Mouse (Mus musculus): ENCODE measurements around the gene Tmc8. TPM values are rescaled to one million over a fixed set of nuclear protein-coding genes. Genes with fewer than 3 reads are reported as not detected.
A peak's percentile ranks its signal among the peaks of the same experiment; 100 is the strongest.
"Not testable (repeated sequence)": the region's sequence is repeated elsewhere in the genome, so short reads cannot be mapped to it uniquely, and the experiment has no call there.

Tmc8 gene
- polyA plus RNA-seq, 1 experiment = 39.5 TPM

GRCm38 (mm10) chr11:117832086-117832969, 50.5 kb downstream of the Tmc8 start:
- H3K9me3 ChIP-seq (ENCODE audit: control insufficient read depth, low read length) = no peaks in the 10 kb centered on the region
- peaks cover 28% of the 10 kb centered on the region for H3K36me3 ChIP-seq (ENCODE audit: control insufficient read depth)
- TF ChIP-seq TAL1 (IDR thresholded peaks at IDR 0.05; ENCODE audit: low read length) (no peak), GATA1 (IDR thresholded peaks at IDR 0.05; ENCODE audit: low read length) (no peak)
- H3K4me1 ChIP-seq (ENCODE audit: control insufficient read depth) = peaks cover 93% of the 10 kb centered on the region
- H3K27me3 ChIP-seq (ENCODE audit: control insufficient read depth) = no peaks in the 10 kb centered on the region
- H3K4me3 ChIP-seq (replicated peaks) = peak overlapping the region; percentile 76

- H3K27me3 ChIP-seq (ENCODE audit: control insufficient read depth); H3K4me3 ChIP-seq (replicated peaks); H3K9me3 ChIP-seq (ENCODE audit: control insufficient read depth, low read length): not testable (repeated sequence)
- H3K36me3 ChIP-seq (ENCODE audit: control insufficient read depth) = peaks cover 27% of the 10 kb centered on the region
- peaks cover 92% of the 10 kb centered on the region for H3K4me1 ChIP-seq (ENCODE audit: control insufficient read depth)
Measured at GRCm38 (mm10) chr11:117833509-117833908, 51.6 kb downstream of the Tmc8 start.

- Histone ChIP-seq H3K36me3 (ENCODE audit: control insufficient read depth) (peaks cover 27% of the 10 kb centered on the region), H3K4me3 (replicated peaks) (no peak overlapping the region), H3K9me3 (ENCODE audit: control insufficient read depth, low read length) (no peaks in the 10 kb centered on the region), H3K4me1 (ENCODE audit: control insufficient read depth) (peaks cover 92% of the 10 kb centered on the region), H3K27me3 (ENCODE audit: control insufficient read depth) (no peaks in the 10 kb centered on the region)
- TF ChIP-seq TAL1 (IDR thresholded peaks at IDR 0.05; ENCODE audit: low read length) (no peak), GATA1 (IDR thresholded peaks at IDR 0.05; ENCODE audit: low read length) (no peak)
Measured at GRCm38 (mm10) chr11:117834086-117834485, 52.2 kb downstream of the Tmc8 start.

GRCm38 (mm10) chr11:117836306-117836705, 54.4 kb downstream of the Tmc8 start:
- Histone ChIP-seq H3K4me3 (replicated peaks) (peak overlapping the region; percentile 37), H3K4me1 (ENCODE audit: control insufficient read depth) (peaks cover 92% of the 10 kb centered on the region)

GRCm38 (mm10) chr11:117838572-117838971, 56.7 kb downstream of the Tmc8 start:
- H3K27me3 ChIP-seq (ENCODE audit: control insufficient read depth) = no peaks in the 10 kb centered on the region
- no peaks in the 10 kb centered on the region for H3K9me3 ChIP-seq (ENCODE audit: control insufficient read depth, low read length)
- TF ChIP-seq TAL1 (IDR thresholded peaks at IDR 0.05; ENCODE audit: low read length) (peak; percentile 54), GATA1 (IDR thresholded peaks at IDR 0.05; ENCODE audit: low read length) (no peak)
- H3K4me1 ChIP-seq (ENCODE audit: control insufficient read depth) = peaks cover 87% of the 10 kb centered on the region
- H3K36me3 ChIP-seq (ENCODE audit: control insufficient read depth) = peaks cover 8% of the 10 kb centered on the region
- H3K4me3 ChIP-seq (replicated peaks) = peak overlapping the region; percentile 19

More at GRCm38 (mm10) chr11:117836306-117836705, 54.4 kb downstream of the Tmc8 start:
- H3K27me3 ChIP-seq (ENCODE audit: control insufficient read depth) = no peaks in the 10 kb centered on the region
- TF ChIP-seq TAL1 (IDR thresholded peaks at IDR 0.05; ENCODE audit: low read length) (no peak), GATA1 (IDR thresholded peaks at IDR 0.05; ENCODE audit: low read length) (no peak)
- H3K36me3 ChIP-seq (ENCODE audit: control insufficient read depth) = peaks cover 13% of the 10 kb centered on the region
- no peaks in the 10 kb centered on the region for H3K9me3 ChIP-seq (ENCODE audit: control insufficient read depth, low read length)

GRCm38 (mm10) chr11:117839021-117839420, 57.1 kb downstream of the Tmc8 start:
- no peaks in the 10 kb centered on the region for H3K27me3 ChIP-seq (ENCODE audit: control insufficient read depth)
- no peak for TF ChIP-seq GATA1 (IDR thresholded peaks at IDR 0.05; ENCODE audit: low read length)
- TF ChIP-seq TAL1 (IDR thresholded peaks at IDR 0.05; ENCODE audit: low read length) = no peak
- peaks cover 8% of the 10 kb centered on the region for H3K36me3 ChIP-seq (ENCODE audit: control insufficient read depth)
- H3K4me1 ChIP-seq (ENCODE audit: control insufficient read depth) = peaks cover 84% of the 10 kb centered on the region
- no peaks in the 10 kb centered on the region for H3K9me3 ChIP-seq (ENCODE audit: control insufficient read depth, low read length)
- H3K4me3 ChIP-seq (replicated peaks) = peak overlapping the region; percentile 19

- no peaks in the 10 kb centered on the region for H3K27me3 ChIP-seq (ENCODE audit: control insufficient read depth)
- peaks cover 70% of the 10 kb centered on the region for H3K4me1 ChIP-seq (ENCODE audit: control insufficient read depth)
Measured at GRCm38 (mm10) chr11:117840910-117841309, 59.0 kb downstream of the Tmc8 start.

More at GRCm38 (mm10) chr11:117840910-117841309, 59.0 kb downstream of the Tmc8 start:
- Histone ChIP-seq H3K36me3 (ENCODE audit: control insufficient read depth) (peaks cover 2% of the 10 kb centered on the region), H3K4me3 (replicated peaks) (no peak overlapping the region), H3K9me3 (ENCODE audit: control insufficient read depth, low read length) (no peaks in the 10 kb centered on the region)
- no peak for TF ChIP-seq GATA1 (IDR thresholded peaks at IDR 0.05; ENCODE audit: low read length)
- TF ChIP-seq TAL1 (IDR thresholded peaks at IDR 0.05; ENCODE audit: low read length) = no peak

Other genes with a start within 250 kb of the Tmc8 start
- gene Tnrc6c, start 127.8 kb upstream of the Tmc8 start, polyA plus RNA-seq (2012) = 0.71 and 0.76 TPM in 2 replicates
- gene Tmc6, start 122 bp downstream of the Tmc8 start, polyA plus RNA-seq (2012) = 61.5 and 62.4 TPM in 2 replicates
- 202 and 213 TPM in 2 replicates for gene 6030468B19Rik, start 15.6 kb downstream of the Tmc8 start, polyA plus RNA-seq (2012)
- gene Gm20708, start 27.6 kb downstream of the Tmc8 start, polyA plus RNA-seq (2012) = 0.16 TPM in 2 replicates
- 7.2 and 10.2 TPM in 2 replicates for gene Syngr2, start 27.6 kb downstream of the Tmc8 start, polyA plus RNA-seq (2012)
- gene Afmid, start 43.8 kb downstream of the Tmc8 start, polyA plus RNA-seq (2012) = 0.41 and 2.3 TPM in 2 replicates
- 17.8 and 29.7 TPM in 2 replicates for gene Tk1, start 44.0 kb downstream of the Tmc8 start, polyA plus RNA-seq (2012)
- 47.2 and 54.9 TPM in 2 replicates for gene Birc5, start 67.2 kb downstream of the Tmc8 start, polyA plus RNA-seq (2012)
- gene Tmem235, start 78.7 kb downstream of the Tmc8 start, polyA plus RNA-seq (2012) = not detected in 2 replicates
- 0.13 TPM in 1 of 2 replicates, not detected in the other for gene Tha1, start 91.4 kb downstream of the Tmc8 start, polyA plus RNA-seq (2012)
- gene Socs3, start 188.0 kb downstream of the Tmc8 start, polyA plus RNA-seq (2012) = 1.9 and 2.0 TPM in 2 replicates
- gene Pgs1, start 204.2 kb downstream of the Tmc8 start, polyA plus RNA-seq (2012) = 2.6 and 2.8 TPM in 2 replicates

All from erythroblast, embryonic 14.5 days (primary cell).